ENCODE assay signal across 24 mouse cellular contexts in the genomic region with DNA sequence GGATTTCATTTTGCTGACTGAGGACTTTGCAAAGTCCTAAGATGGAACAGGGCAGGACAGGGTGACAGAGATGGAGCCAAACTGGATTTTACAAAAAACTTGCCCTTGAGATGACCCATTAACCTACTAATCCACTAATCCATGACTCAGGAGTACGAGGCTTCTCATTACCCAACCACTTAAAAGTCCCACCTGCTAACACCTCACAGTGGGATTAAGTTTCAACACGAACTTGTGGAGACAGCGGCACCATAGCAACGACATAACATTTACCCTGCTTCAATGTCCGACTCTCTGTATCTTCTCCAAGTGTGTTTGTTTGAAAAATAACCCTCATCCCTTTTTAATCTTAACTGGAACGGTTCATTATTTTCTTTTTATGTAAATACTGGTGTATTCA.
"Had no signal": no experiment of that assay in that cellular context is flagged by ENCODE, and none has a peak within 500 bp of the region (broad histone marks: within the 10 kb centered on the region; RNA-seq: fewer than 3 reads in every experiment).

No protein-coding gene starts in this region.

- H3K36me3 ChIP-seq: heart, embryonic 10.5 days; heart, embryonic 12.5 days; hindbrain, embryonic 10.5 days; hindbrain, embryonic 12.5 days; intestine, embryonic 15.5 days; limb, embryonic 12.5 days; liver, embryonic 13.5 days; liver, embryonic 15.5 days had no signal

- H3K4me2 ChIP-seq: heart, embryonic 12.5 days; hindbrain, embryonic 12.5 days; hindbrain, embryonic 14.5 days; intestine, embryonic 15.5 days; limb, embryonic 12.5 days; liver, embryonic 11.5 days; liver, embryonic 13.5 days; liver, embryonic 15.5 days had no signal

- H3K9ac ChIP-seq: heart, embryonic 12.5 days; hindbrain, embryonic 12.5 days; hindbrain, embryonic 14.5 days; intestine, embryonic 15.5 days; limb, embryonic 12.5 days; liver, embryonic 13.5 days; liver, embryonic 15.5 days had no signal

- H3K27me3 ChIP-seq: heart, embryonic 12.5 days; hindbrain, embryonic 12.5 days; intestine, embryonic 15.5 days; limb, embryonic 12.5 days; liver, embryonic 13.5 days; liver, embryonic 15.5 days had no signal

- DNase-seq: gastrocnemius, postnatal 10 days; gastrocnemius, postnatal 25 days; heart, adult 18-20 months; heart, postnatal 4 days; kidney, adult 18-20 months; kidney, adult 8-10 months; kidney, postnatal 25 days; kidney, postnatal 4 days; liver; liver, embryonic 13.5 days had no signal

- H3K4me1 ChIP-seq: heart, embryonic 10.5 days; heart, embryonic 12.5 days; hindbrain, embryonic 10.5 days; hindbrain, embryonic 12.5 days; intestine, embryonic 15.5 days; limb, embryonic 12.5 days; liver, embryonic 13.5 days; liver, embryonic 15.5 days had no signal

- H3K27ac ChIP-seq: heart, embryonic 10.5 days; hindbrain, embryonic 10.5 days; hindbrain, embryonic 12.5 days; hindbrain, embryonic 14.5 days; intestine, embryonic 15.5 days; layer of hippocampus, adult 2 months; left cerebral cortex, adult 2 months; limb, embryonic 12.5 days; liver, embryonic 13.5 days; liver, embryonic 15.5 days had no signal

- H3K9me3 ChIP-seq: heart, embryonic 10.5 days; heart, embryonic 12.5 days; hindbrain, embryonic 10.5 days; hindbrain, embryonic 12.5 days; intestine, embryonic 15.5 days; limb, embryonic 12.5 days; liver, embryonic 13.5 days; liver, embryonic 15.5 days had no signal

- H3K4me3 ChIP-seq: heart, embryonic 10.5 days; heart, embryonic 12.5 days; hindbrain, embryonic 10.5 days; hindbrain, embryonic 12.5 days; intestine, embryonic 15.5 days; layer of hippocampus, adult 2 months; left cerebral cortex, adult 2 months; limb, embryonic 12.5 days; liver, embryonic 13.5 days; liver, embryonic 15.5 days had no signal

- ATAC-seq: hindbrain, embryonic 16.5 days; inflammation-experienced regulatory T-cells, adult 6 months; intestine, embryonic 15.5 days; intestine, postnatal 0 days had no signal
